Mouse (Mus musculus): Measurements from ENCODE around the gene Setd7.

Gene Setd7

GRCm38 (mm10) chr3:51475706-51476105, 85.0 kb downstream of the Setd7 start:
- CTCF ChIA-PET, result no interaction called here

- CTCF ChIA-PET, result no interaction called here
Observed at GRCm38 (mm10) chr3:51468530-51468929, 92.1 kb downstream of the Setd7 start.
